Mouse (Mus musculus) adrenal gland, adult 10 weeks (tissue): ENCODE results near the gene Ppp4r3b. TPM values are rescaled to one million over a fixed set of nuclear protein-coding genes. Genes with fewer than 3 reads are reported as not detected.

Experiments
- polyA plus RNA-seq: library from polyadenylated mRNA; stranded (reverse); fragments of 350-450 nt; fragmentation: Illumina TruSeq; extraction: RNeasy Lipid Tissue Mini Kit (QIAGEN cat#74804); gene quantifications from one replicate; pipeline ENCODE4 v1.2.3, GENCODE M21; 2014; ENCODE audit warnings: low read depth, low replicate concordance

Ppp4r3b gene
- polyA plus RNA-seq, result 255 TPM

GRCm38 (mm10) chr11:29172563-29173124, at the start of gene Ppp4r3b:
TSS of gene Ppp4r3b (plus strand) at chr11:29172890.

GRCm38 (mm10) chr11:29130385-29131355, 42.0 kb upstream of the Ppp4r3b start, which contains the start of gene Pnpt1:
TSS of gene Pnpt1 (plus strand) at chr11:29130744.

GRCm38 (mm10) chr11:29246883-29247650, 74.4 kb downstream of the Ppp4r3b start, which contains the start of gene Cfap36:
TSS of gene Cfap36 (minus strand) at chr11:29247409.

Other genes starting within 250 kb of the Ppp4r3b start
- 185 TPM for gene Pnpt1, start 42.1 kb upstream of the Ppp4r3b start, polyA plus RNA-seq
- 190 TPM for gene Cfap36, start 74.5 kb downstream of the Ppp4r3b start, polyA plus RNA-seq
- 51.8 TPM for gene Ccdc88a, start 200.8 kb downstream of the Ppp4r3b start, polyA plus RNA-seq